Mouse (Mus musculus): Measurements from ENCODE around the gene Ak4. TPM values are rescaled to one million over a fixed set of nuclear protein-coding genes. Genes with fewer than 3 reads are reported as not detected.

The Ak4 gene
- polyA plus RNA-seq, 1 experiment from 2014 or later: 11.6 TPM

Other genes with a start within 250 kb of the Ak4 start
- 61.3 and 63.4 TPM in 2 replicates for gene Jak1, start 154.0 kb upstream of the Ak4 start, polyA plus RNA-seq (2014; fragmentation: Nextera tagmentation; extraction: Ambion mirVana)
- 9.1 and 9.7 TPM in 2 replicates for gene Dnajc6, start 77.4 kb downstream of the Ak4 start, polyA plus RNA-seq (2014; fragmentation: Nextera tagmentation; extraction: Ambion mirVana)
- gene Leprot, start 228.4 kb downstream of the Ak4 start, polyA plus RNA-seq (2014; fragmentation: Nextera tagmentation; extraction: Ambion mirVana): 77.7 and 80.4 TPM in 2 replicates

All from neural tube, embryonic 11.5 days (tissue).